Mouse (Mus musculus) adipocyte (in vitro differentiated cells): Measurements from ENCODE around the gene Sp9.

ENCODE experiments used
- DNase-seq: peaks from one replicate; pipeline ENCODE4 v3.0.0-alpha.2; 2016; ENCODE audit warnings: low spot score

The Sp9 gene

DNA sequence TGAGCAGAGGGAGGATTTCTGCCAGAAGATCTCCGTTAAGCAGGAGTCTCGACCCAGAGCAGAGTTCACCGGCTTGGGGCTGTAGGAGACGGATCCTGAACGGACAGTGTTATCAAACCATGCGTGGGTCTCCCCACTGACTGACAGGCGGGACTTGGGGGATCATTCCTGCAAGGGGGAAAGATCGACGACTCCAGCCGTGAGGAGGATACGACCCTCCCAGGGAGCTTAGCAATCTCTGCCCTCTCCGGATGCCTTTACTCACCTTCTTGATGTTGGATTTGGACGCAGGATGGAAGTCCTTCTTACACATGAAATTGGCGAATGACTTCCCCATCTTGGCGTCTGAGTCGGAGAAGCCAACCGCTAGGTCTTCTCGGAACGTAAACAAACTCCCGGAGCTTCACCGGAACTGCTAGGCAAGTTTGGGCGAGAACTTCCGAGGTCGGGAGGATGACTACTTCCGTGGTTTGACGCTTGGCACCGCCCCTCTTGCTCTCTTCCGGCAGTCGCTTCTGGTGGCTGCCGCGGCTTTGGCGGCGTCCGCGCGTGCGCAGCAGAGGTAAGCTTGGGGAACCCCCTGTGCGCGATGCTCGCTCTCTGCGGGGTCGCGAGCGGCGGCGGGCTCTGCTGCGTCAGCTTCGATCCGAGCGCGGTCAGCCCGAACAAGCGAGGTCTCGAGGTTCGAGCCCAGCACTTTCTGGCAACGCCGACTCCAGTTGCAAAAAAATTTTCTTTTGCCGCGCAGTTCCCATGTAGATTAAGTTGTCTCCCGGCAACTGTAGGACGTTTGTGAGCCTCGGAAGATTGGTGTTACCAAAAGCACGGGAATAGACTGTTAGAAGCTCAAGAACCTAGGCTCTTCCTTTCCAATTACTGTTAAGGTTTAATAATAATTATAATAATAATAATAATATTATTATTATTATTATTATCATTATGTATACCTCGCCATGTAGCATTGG lies 40.7 kb downstream of the Sp9 start, which contains the start of the genes Scrn3 and Cir1:
Scrn3 (plus strand) TSS at position 450 of the 965 bp plus-strand sequence.
Cir1 (minus strand) TSS at position 550 of the 965 bp plus-strand sequence.
- peak; percentile 98 for DNase-seq

DNA sequence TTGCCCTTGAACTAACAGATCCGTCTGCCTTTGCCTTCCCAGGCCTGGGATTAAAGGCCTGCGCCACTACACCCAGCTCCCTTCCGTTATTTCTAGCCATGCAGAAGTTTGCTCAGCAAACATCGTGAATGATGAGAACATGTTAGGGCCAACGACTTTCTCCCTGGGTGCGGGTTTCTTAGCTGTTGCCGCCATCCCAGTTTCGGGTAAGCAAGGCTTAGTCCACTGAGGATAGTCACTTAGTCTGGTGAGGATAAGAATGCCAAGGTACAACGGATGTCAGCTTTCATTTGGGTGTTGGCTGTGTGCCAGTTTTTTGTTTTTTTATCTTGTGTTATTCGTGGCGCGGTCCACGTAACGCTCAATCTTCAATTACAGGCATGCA lies 41.4 kb downstream of the Sp9 start:
- DNase-seq, result peak; percentile 60

- DNase-seq, result no peak
Observed at GRCm38 (mm10) chr2:73314311-73314710, 42.6 kb downstream of the Sp9 start.

- DNase-seq, result no peak
Observed at GRCm38 (mm10) chr2:73317426-73317825, 45.7 kb downstream of the Sp9 start.

DNA sequence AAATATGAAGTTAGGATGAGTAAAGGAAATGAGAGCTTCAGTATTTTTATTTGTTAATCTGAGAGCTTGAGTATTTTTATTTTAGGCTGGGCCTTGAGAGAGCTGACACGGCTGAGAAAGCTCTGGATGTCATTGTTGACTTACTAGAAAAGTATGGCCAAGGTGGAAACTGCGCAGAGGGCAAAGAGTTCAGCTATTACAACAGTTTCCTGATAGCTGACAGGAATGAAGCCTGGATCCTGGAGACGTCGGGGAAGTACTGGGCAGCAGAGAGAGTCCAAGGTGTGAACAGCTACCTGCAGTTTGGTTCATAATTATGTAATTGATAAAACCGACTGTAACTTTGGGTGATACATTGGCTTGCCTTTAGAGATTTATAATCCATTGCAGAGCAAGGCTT lies 47.5 kb downstream of the Sp9 start:
- no peak for DNase-seq

- DNase-seq, result no peak
Observed at GRCm38 (mm10) chr2:73322991-73323390, 51.3 kb downstream of the Sp9 start.

DNA sequence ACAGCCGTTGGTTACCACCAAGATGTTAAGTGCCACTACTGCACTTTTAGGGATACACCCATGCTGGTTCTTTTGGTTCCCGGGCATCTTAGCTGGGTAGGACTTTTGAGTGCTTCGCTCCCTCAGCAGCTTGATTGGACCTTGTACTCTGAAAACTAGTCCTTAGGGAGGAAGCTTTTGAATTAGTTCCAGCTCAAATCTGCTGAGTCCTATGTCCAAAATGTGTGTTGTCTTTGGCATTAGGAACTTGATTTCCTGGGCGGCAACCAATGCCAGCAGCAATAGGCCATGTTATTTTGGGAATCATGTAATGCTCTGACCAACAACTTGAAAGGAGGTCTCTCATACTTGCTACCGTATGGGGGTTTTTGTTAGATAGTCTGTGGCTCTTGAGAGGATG lies 54.1 kb downstream of the Sp9 start:
- DNase-seq, result peak; percentile 94
